Mouse (Mus musculus): ENCODE measurements around the gene Nfic. TPM values are rescaled to one million over a fixed set of nuclear protein-coding genes. Genes with fewer than 3 reads are reported as not detected.

Gene Nfic
- polyA plus RNA-seq, 1 experiment from 2014 or later: 16.6 TPM

DNA sequence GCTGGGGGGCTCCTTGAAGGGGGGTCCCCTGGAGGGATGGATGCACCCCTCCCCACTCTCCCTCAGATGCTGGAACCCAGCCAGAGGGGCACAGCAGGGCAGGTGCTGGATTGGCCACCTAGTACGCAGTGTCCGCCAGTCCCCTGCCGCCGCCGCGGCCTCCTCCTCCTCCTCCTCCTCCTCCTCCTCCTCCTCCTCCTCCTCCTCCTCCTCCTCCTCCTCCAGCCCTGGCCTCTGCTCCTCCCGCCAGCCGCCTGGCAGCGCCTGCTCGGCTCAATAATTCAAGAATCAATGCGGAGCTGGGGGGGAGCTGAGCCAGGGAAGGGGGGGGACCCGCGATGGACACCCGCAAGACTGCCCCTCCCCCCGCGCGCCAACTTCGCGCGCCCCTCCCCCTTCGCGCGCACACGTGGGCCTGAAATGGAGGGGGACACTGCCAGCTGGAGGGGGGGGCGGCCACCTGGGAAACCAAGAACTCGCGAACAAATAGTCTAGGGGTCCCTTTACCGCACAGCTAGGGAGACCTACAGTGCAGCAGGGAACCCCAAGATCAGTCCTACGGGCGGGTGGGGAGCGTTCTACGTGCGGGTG is 29.3 kb downstream of the Nfic start:
- Histone ChIP-seq H3K9ac (ENCODE audit: low read length) (peak overlapping the region; percentile 58), H3K9me3 (replicated peaks; ENCODE audit: control insufficient read depth, low read length) (no peaks in the 10 kb centered on the region), H3K27me3 (replicated peaks; ENCODE audit: control insufficient read depth, insufficient read depth, low read length) (0 out of 2 replicates have a peak, but pooled peaks cover 8% of the 10 kb centered on the region), H3K27ac (ENCODE audit: low read depth, low read length) (peak overlapping the region; percentile 40; the same call in 1 of the 2 replicates), H3K36me3 (ENCODE audit: control insufficient read depth, insufficient read depth, low read length) (no peaks in the 10 kb centered on the region), H3K4me1 (ENCODE audit: control insufficient read depth, insufficient read depth, low read length) (peaks cover 22% of the 10 kb centered on the region), H3K4me2 (ENCODE audit: low read length) (peak overlapping the region; percentile 71), H3K4me3 (ENCODE audit: low read depth, low read length) (peak overlapping the region; percentile 37)
- ATAC-seq (no peak), DNase-seq (ENCODE audit: low spot score) (peak; percentile 59)
- whole genome bisulfite sequencing: 0% methylated on average over 18 of the region's 33 CpGs

DNA sequence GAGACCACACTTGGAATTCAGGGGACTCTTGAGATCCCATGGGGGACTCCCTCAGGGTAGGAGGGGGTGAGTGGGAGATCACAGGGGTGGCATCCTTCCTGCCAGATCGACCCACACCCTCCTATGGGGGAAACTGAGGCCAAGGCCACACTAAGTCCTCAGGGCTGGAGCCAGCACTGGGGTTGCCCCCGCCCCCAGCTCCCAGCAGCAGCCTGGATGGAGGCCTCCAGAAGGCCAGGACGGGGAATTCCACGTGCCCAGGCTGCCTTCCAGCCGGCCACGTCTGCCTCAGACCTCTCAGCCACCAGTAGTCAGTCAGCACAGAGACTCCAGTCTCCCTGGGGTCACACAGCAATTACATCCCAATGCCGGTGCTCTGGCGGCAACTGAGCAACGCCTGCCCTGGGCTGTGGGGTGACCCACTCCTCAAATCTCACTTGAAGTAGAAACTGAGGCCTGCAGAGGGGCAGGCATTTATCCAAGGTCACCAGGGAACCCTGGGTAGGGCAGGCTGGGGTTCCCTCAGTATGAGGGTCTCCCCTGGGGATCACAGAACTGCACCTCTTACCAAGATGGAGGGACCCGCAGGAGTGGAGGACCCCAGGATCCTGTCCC is 30.1 kb downstream of the Nfic start:
- no peak for DNase-seq (ENCODE audit: low spot score)
- no peak for ATAC-seq
- H3K9me3 ChIP-seq (replicated peaks; ENCODE audit: control insufficient read depth, low read length): no peaks in the 10 kb centered on the region
- H3K4me2 ChIP-seq (ENCODE audit: low read length): peak overlapping the region; percentile 71
- peaks cover 19% of the 10 kb centered on the region for H3K4me1 ChIP-seq (ENCODE audit: control insufficient read depth, insufficient read depth, low read length)
- 34% methylated on average over 10 of the region's 10 CpGs for WGBS
- H3K9ac ChIP-seq (ENCODE audit: low read length): peak overlapping the region; percentile 30
- 0 out of 2 replicates have a peak, but pooled peaks cover 8% of the 10 kb centered on the region for H3K27me3 ChIP-seq (replicated peaks; ENCODE audit: control insufficient read depth, insufficient read depth, low read length)
- peak overlapping the region; percentile 40 for H3K27ac ChIP-seq (ENCODE audit: low read depth, low read length)
- H3K36me3 ChIP-seq (ENCODE audit: control insufficient read depth, insufficient read depth, low read length): peaks cover 2% of the 10 kb centered on the region; the same call in 1 of the 2 replicates
- H3K4me3 ChIP-seq (ENCODE audit: low read depth, low read length): 0 out of 2 replicates have a peak overlapping the region, but pooled peaks have one; percentile 37

GRCm38 (mm10) chr10:81424246-81425051 is 31.0 kb downstream of the Nfic start:
- Histone ChIP-seq H3K27me3 (replicated peaks; ENCODE audit: control insufficient read depth, insufficient read depth, low read length) (0 out of 2 replicates have a peak, but pooled peaks cover 8% of the 10 kb centered on the region), H3K9ac (ENCODE audit: low read length) (peak overlapping the region; percentile 30)
- 0 out of 2 replicates have a peak, but pooled peaks have one; percentile 18 for ATAC-seq

GRCm38 (mm10) chr10:81423476-81424245 is 31.8 kb downstream of the Nfic start:
- ATAC-seq (no peak), DNase-seq (ENCODE audit: low spot score) (no peak)
- Histone ChIP-seq H3K4me3 (ENCODE audit: low read depth, low read length) (no peak overlapping the region), H3K27ac (ENCODE audit: low read depth, low read length) (peak overlapping the region; percentile 60; the same call in 1 of the 2 replicates), H3K9ac (ENCODE audit: low read length) (no peak overlapping the region; the same call in 1 of the 2 replicates), H3K27me3 (replicated peaks; ENCODE audit: control insufficient read depth, insufficient read depth, low read length) (0 out of 2 replicates have a peak, but pooled peaks cover 8% of the 10 kb centered on the region), H3K4me2 (ENCODE audit: low read length) (0 out of 2 replicates have a peak overlapping the region, but pooled peaks have one; percentile 9), H3K9me3 (replicated peaks; ENCODE audit: control insufficient read depth, low read length) (no peaks in the 10 kb centered on the region), H3K36me3 (ENCODE audit: control insufficient read depth, insufficient read depth, low read length) (peaks cover 15% of the 10 kb centered on the region), H3K4me1 (ENCODE audit: control insufficient read depth, insufficient read depth, low read length) (peaks cover 17% of the 10 kb centered on the region)
- WGBS: 57% methylated on average over 4 of the region's 4 CpGs

More at GRCm38 (mm10) chr10:81424246-81425051, 31.0 kb downstream of the Nfic start:
- no peak overlapping the region for H3K4me3 ChIP-seq (ENCODE audit: low read depth, low read length)
- H3K27ac ChIP-seq (ENCODE audit: low read depth, low read length): peak overlapping the region; percentile 60
- peaks cover 17% of the 10 kb centered on the region for H3K4me1 ChIP-seq (ENCODE audit: control insufficient read depth, insufficient read depth, low read length)
- DNase-seq (ENCODE audit: low spot score): peak; percentile 63
- H3K4me2 ChIP-seq (ENCODE audit: low read length): peak overlapping the region; percentile 71
- H3K9me3 ChIP-seq (replicated peaks; ENCODE audit: control insufficient read depth, low read length): no peaks in the 10 kb centered on the region
- peaks cover 10% of the 10 kb centered on the region for H3K36me3 ChIP-seq (ENCODE audit: control insufficient read depth, insufficient read depth, low read length)
- 5% methylated on average over 24 of the region's 25 CpGs for WGBS

- Histone ChIP-seq H3K36me3 (ENCODE audit: control insufficient read depth, insufficient read depth, low read length) (peaks cover 15% of the 10 kb centered on the region), H3K27me3 (replicated peaks; ENCODE audit: control insufficient read depth, insufficient read depth, low read length) (0 out of 2 replicates have a peak, but pooled peaks cover under 1% of the 10 kb centered on the region), H3K4me2 (ENCODE audit: low read length) (no peak overlapping the region), H3K27ac (ENCODE audit: low read depth, low read length) (no peak overlapping the region), H3K4me1 (ENCODE audit: control insufficient read depth, insufficient read depth, low read length) (peaks cover 25% of the 10 kb centered on the region), H3K4me3 (ENCODE audit: low read depth, low read length) (no peak overlapping the region), H3K9me3 (replicated peaks; ENCODE audit: control insufficient read depth, low read length) (no peaks in the 10 kb centered on the region), H3K9ac (ENCODE audit: low read length) (no peak overlapping the region)
- ATAC-seq (no peak), DNase-seq (ENCODE audit: low spot score) (no peak)
- WGBS: 87% methylated on average over 3 of the region's 3 CpGs
These were observed 32.7 kb downstream of the Nfic start for GRCm38 (mm10) chr10:81422661-81423217.

DNA sequence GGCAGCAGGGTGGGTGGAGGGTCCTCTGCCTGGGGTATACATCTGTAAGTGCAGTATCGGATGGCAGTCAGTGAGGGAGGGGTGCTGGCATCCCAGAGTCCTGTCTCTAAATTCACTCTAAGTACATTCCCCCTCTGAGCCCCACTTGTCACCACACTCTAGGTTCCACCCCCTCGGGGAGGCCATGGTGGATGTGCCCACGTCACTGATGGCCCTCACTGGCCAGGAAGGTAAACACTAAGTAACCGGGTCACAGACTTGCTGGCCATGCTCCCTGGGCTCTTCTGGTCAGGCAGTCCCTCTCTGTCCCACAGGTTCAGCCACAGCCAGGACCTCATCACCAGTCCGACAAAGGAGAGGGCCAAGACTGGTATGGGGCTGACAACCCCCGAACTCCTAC is 33.2 kb downstream of the Nfic start:
- Histone ChIP-seq H3K27me3 (replicated peaks; ENCODE audit: control insufficient read depth, insufficient read depth, low read length) (no peaks in the 10 kb centered on the region), H3K9me3 (replicated peaks; ENCODE audit: control insufficient read depth, low read length) (no peaks in the 10 kb centered on the region), H3K4me1 (ENCODE audit: control insufficient read depth, insufficient read depth, low read length) (peaks cover 31% of the 10 kb centered on the region), H3K27ac (ENCODE audit: low read depth, low read length) (no peak overlapping the region), H3K9ac (ENCODE audit: low read length) (no peak overlapping the region), H3K4me3 (ENCODE audit: low read depth, low read length) (no peak overlapping the region), H3K4me2 (ENCODE audit: low read length) (no peak overlapping the region), H3K36me3 (ENCODE audit: control insufficient read depth, insufficient read depth, low read length) (peaks cover 15% of the 10 kb centered on the region)
- ATAC-seq (no peak), DNase-seq (ENCODE audit: low spot score) (no peak)
- 87% methylated on average over 6 of the region's 6 CpGs for WGBS

DNA sequence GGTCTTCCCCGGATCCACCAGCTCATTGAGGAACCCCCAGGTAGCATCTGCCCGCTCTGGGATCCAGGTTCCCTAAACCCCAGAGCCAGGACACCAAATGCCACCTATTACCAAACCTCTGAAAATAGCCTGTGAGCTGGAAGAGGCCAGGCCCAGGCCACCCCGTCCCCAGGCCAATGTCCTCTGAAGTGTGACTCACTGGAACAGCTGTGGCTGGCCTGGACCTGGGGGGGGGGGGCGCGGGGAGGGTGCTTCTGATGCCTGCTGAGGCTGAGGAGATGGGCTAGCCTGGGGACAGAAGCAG is 33.7 kb downstream of the Nfic start:
- Histone ChIP-seq H3K4me2 (ENCODE audit: low read length) (no peak overlapping the region), H3K4me3 (ENCODE audit: low read depth, low read length) (no peak overlapping the region), H3K4me1 (ENCODE audit: control insufficient read depth, insufficient read depth, low read length) (peaks cover 32% of the 10 kb centered on the region), H3K27ac (ENCODE audit: low read depth, low read length) (no peak overlapping the region), H3K9me3 (replicated peaks; ENCODE audit: control insufficient read depth, low read length) (no peaks in the 10 kb centered on the region), H3K36me3 (ENCODE audit: control insufficient read depth, insufficient read depth, low read length) (peaks cover 15% of the 10 kb centered on the region), H3K9ac (ENCODE audit: low read length) (no peak overlapping the region), H3K27me3 (replicated peaks; ENCODE audit: control insufficient read depth, insufficient read depth, low read length) (no peaks in the 10 kb centered on the region)
- DNase-seq (ENCODE audit: low spot score) (no peak), ATAC-seq (no peak)
- WGBS: 87% methylated on average over 5 of the region's 5 CpGs

All from forebrain, embryonic 14.5 days (tissue).